Mouse (Mus musculus) embryonic facial prominence, embryonic 14.5 days (tissue): ENCODE measurements around the gene Rprm. TPM values are rescaled to one million over a fixed set of nuclear protein-coding genes. Genes with fewer than 3 reads are reported as not detected.

Experiments used
- ATAC-seq: fragments of 200-750 bp; cut with Nextera tagmentation; 2 replicates; pipeline ENCODE4 v1.8.0; 2017; ENCODE audit warnings: low read depth, moderate number of reproducible peaks, moderate TSS enrichment
- DNase-seq: peaks from one replicate; pipeline ENCODE4 v3.0.0-alpha.2; 2015; ENCODE audit warnings: low spot score
- H3K27ac ChIP-seq: fragments of 300-500 bp; sonication (generic); replicated peaks from 2 replicates; pipeline ENCODE4 v1.5.1; 2014; ENCODE audit warnings: low read depth, mild to moderate bottlenecking, low read length, moderate library complexity
- H3K27me3 ChIP-seq: fragments of 300-500 bp; sonication (generic); replicated peaks from 2 replicates; pipeline ENCODE4 v1.6.1; 2014; ENCODE audit warnings: low read length; ENCODE audit not compliant: control insufficient read depth, insufficient read depth
- H3K36me3 ChIP-seq: fragments of 300-500 bp; sonication (generic); 2 replicates; pipeline ENCODE4 v1.6.1; 2014; ENCODE audit warnings: low read length, mixed read lengths; ENCODE audit not compliant: control insufficient read depth, insufficient read depth
- H3K4me1 ChIP-seq: fragments of 300-500 bp; sonication (generic); 2 replicates; pipeline ENCODE4 v1.6.1; 2014; ENCODE audit warnings: antibody characterized with exemption, low read length; ENCODE audit not compliant: control insufficient read depth, insufficient read depth
- H3K4me2 ChIP-seq: fragments of 300-500 bp; sonication (generic); 2 replicates; pipeline ENCODE4 v1.6.1; 2014; ENCODE audit warnings: low read depth, mild to moderate bottlenecking, low read length, moderate library complexity, mixed read lengths
- H3K4me3 ChIP-seq: fragments of 300-500 bp; sonication (generic); 2 replicates; pipeline ENCODE4 v1.5.1; 2014; ENCODE audit warnings: low read depth, mild to moderate bottlenecking, low read length
- H3K9ac ChIP-seq: fragments of 300-500 bp; sonication (generic); 2 replicates; pipeline ENCODE4 v1.6.1; 2014; ENCODE audit warnings: low read depth, mild to moderate bottlenecking, low read length, moderate library complexity, mixed read lengths
- H3K9me3 ChIP-seq: fragments of 300-500 bp; sonication (generic); 2 replicates; pipeline ENCODE4 v1.6.1; 2016; ENCODE audit warnings: low read length; ENCODE audit not compliant: control insufficient read depth
- WGBS: fragments of 180-500 bp; shearing (Covaris S2); extraction: QIAGEN DNeasy Blood & Tissue Kit; methylation state at CpG from one replicate; pipeline ENCODE4 v1.1.7; 2014; 5-methylcytosine and 5-hydroxymethylcytosine counted together
- polyA plus RNA-seq: library from polyadenylated mRNA; unstranded; fragments of >200 nt; fragmentation: Nextera tagmentation; extraction: Ambion mirVana; gene quantifications from 2 replicates; pipeline ENCODE4 v1.2.1, GENCODE M21; 2014

The Rprm gene
- polyA plus RNA-seq, 1 experiment from 2014 or later: 13.5 TPM

DNA sequence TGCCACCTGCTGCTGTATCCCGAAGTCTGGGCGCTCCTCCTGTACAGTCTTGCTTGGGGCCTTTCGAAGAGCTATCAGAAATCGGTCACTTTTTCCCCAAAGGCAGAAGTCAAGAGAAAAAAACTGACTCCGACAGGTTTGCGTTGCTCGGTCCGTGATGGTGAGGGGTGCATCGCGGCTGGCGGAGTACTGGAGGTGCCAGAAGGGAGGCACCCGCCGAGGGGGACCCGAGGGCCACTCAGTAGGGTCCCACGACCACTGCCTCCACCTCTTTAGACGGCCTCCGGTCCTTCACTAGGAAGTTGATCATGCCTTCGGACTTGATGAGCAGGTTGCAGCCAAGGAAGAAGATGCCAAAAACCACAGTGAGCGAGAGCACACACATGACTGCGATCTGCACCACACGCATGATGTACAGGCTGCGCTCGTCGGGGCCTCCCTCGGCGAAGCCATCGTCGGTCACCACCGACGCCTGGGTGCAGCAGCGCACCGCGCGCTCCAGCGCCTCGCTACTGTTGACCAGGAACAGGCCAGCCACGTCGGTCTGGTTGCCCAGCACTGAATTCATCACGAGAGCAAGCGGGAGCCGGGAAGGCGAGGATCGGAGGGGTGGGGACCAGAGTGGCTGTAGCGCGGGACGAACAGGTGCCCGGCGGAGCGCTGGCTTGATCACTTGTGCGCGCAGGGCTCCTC is 469 bp downstream of the Rprm start:
- H3K9me3 ChIP-seq: no peaks in the 10 kb centered on the region
- no peaks in the 10 kb centered on the region for H3K36me3 ChIP-seq
- H3K27me3 ChIP-seq: peaks cover 35% of the 10 kb centered on the region
- WGBS: 3% methylated on average over 37 of the region's 51 CpGs
- peak overlapping the region; percentile 45 for H3K9ac ChIP-seq
- no peak for DNase-seq
- H3K4me2 ChIP-seq: peak overlapping the region; percentile 86
- ATAC-seq: peak; percentile 69
- no peak overlapping the region; the same call in 1 of the 2 replicates for H3K27ac ChIP-seq
- peak overlapping the region; percentile 52 for H3K4me3 ChIP-seq
- H3K4me1 ChIP-seq: no peaks in the 10 kb centered on the region

DNA sequence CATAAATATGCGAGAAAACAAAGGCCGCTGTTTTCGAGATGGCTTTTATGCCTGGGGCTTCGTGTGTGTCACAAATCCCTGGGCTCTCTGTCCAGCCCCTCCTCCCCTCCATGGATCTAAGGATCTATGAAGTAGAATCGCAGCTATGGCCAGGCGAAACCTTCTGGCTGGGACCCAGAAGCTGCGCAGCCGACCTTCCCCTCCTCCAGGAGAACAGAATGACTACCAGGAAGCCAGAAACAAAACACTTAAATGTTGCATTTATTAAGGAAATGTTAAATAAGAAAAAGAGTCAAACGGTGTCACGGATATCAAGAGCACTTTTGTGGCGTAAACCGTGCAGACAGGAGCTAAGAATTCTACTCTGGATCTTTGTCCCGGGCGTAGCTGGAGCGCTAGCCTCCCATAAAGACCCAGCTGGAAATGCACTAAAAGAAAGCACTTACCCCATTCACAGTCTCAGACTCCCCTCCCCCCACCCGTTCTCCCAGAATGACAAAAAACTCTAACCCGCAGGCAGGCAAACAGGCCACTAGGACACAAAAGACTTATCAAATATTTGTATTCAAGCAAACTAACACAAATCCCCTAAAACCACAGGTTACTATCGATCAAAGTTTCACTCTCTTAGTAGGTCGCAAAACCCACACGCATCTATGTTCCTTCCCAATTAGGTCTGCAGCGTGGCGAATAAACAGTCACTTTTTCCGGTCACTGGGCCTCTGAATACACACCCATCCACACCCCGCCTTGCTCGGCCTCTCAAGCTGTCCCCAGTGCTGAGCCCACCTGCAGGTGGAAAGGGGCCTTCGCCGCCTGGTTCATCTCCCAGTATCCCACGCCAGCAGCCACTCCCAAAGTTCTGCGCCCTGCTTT is 1.3 kb downstream of the Rprm start:
- Histone ChIP-seq H3K4me1 (no peaks in the 10 kb centered on the region), H3K36me3 (no peaks in the 10 kb centered on the region), H3K4me3 (peak overlapping the region; percentile 52), H3K4me2 (peak overlapping the region; percentile 86), H3K27me3 (peaks cover 35% of the 10 kb centered on the region), H3K27ac (no peak overlapping the region), H3K9me3 (no peaks in the 10 kb centered on the region), H3K9ac (peak overlapping the region; percentile 45)
- 2% methylated on average over 29 of the region's 29 CpGs for WGBS
- DNase-seq (peak; percentile 33), ATAC-seq (peak; percentile 35)

DNA sequence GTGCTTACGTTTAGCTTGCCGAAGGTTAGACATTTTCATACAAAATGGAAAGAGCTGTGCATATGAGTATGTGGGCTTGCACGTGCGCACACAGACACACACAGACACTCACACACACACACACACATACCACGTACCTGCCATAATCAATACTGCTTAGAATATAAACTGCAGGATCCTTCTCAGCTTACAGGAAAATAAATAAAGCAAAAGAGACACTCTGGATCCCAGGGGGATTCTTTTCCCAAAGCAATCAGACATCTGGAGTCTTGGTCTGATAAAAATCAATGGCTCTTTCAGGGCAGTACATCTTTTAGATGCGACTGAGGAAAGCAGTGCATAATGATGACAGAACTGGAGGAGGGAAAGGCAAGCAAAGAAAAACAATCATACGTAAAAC is 6.4 kb downstream of the Rprm start:
- no peaks in the 10 kb centered on the region for H3K36me3 ChIP-seq
- H3K4me2 ChIP-seq: no peak overlapping the region
- peak; percentile 24 for DNase-seq
- peaks cover 18% of the 10 kb centered on the region for H3K27me3 ChIP-seq
- 53% methylated on average over 7 of the region's 7 CpGs for WGBS
- no peaks in the 10 kb centered on the region for H3K4me1 ChIP-seq
- no peaks in the 10 kb centered on the region for H3K9me3 ChIP-seq
- no peak overlapping the region for H3K27ac ChIP-seq
- no peak overlapping the region for H3K4me3 ChIP-seq
- ATAC-seq: 0 out of 2 replicates have a peak, but pooled peaks have one; percentile 56
- no peak overlapping the region for H3K9ac ChIP-seq

- no peak overlapping the region for H3K4me3 ChIP-seq
- H3K9ac ChIP-seq: no peak overlapping the region
- no peaks in the 10 kb centered on the region for H3K36me3 ChIP-seq
- H3K4me2 ChIP-seq: no peak overlapping the region
- H3K4me1 ChIP-seq: no peaks in the 10 kb centered on the region
- ATAC-seq (no peak), DNase-seq (no peak)
- H3K27ac ChIP-seq: no peak overlapping the region
- H3K9me3 ChIP-seq: no peaks in the 10 kb centered on the region
- WGBS: 54% methylated on average over 1 of the region's 1 CpGs
- H3K27me3 ChIP-seq: no peaks in the 10 kb centered on the region
Observed at GRCm38 (mm10) chr2:54071526-54071925, 13.8 kb downstream of the Rprm start.

DNA sequence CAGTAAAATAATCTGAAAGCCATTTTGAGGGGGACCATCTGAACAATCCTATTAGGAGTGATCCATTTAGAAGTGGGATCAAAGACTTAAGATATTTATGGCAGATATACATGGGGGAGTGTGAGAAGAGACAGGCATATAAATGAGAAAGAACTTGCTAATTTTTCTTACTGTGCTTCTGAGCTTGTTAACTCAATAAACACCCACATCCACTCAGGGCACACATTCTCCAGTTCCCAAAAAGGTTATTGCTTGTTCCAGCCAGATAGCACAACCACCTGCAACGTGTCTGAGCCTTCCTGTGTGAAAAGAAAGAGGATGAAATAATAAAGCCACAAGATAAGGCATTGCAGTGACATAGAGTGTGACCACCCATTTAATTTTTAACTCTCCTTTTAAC is 22.9 kb downstream of the Rprm start:
- H3K9ac ChIP-seq: no peak overlapping the region
- no peaks in the 10 kb centered on the region for H3K36me3 ChIP-seq
- H3K27me3 ChIP-seq: no peaks in the 10 kb centered on the region
- no peak overlapping the region for H3K4me2 ChIP-seq
- ATAC-seq: no peak
- no peak overlapping the region for H3K27ac ChIP-seq
- H3K4me3 ChIP-seq: no peak overlapping the region
- DNase-seq: no peak
- H3K9me3 ChIP-seq: no peaks in the 10 kb centered on the region
- H3K4me1 ChIP-seq: no peaks in the 10 kb centered on the region
- WGBS: 40% methylated on average over 1 of the region's 1 CpGs

DNA sequence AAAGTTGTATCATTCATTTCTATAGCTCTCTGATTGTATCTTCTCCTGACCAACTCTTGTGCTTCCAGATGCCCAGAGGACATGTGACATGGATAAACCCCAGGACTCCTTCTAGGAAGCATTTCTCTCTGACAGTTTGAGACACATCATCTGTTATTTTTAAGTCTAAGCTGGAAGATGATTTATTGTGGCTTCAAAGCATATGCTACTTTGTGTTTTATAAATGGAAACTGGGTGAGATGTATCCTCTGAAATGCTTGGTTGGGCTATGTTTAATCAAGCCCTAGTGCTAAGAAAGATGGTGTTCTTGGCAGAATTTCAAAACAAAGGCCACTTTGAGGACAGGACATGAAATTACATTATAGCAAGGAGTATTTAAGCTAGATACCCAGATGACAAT is 24.3 kb downstream of the Rprm start:
- Histone ChIP-seq H3K9ac (no peak overlapping the region), H3K36me3 (no peaks in the 10 kb centered on the region), H3K27me3 (no peaks in the 10 kb centered on the region), H3K4me2 (no peak overlapping the region), H3K27ac (no peak overlapping the region), H3K4me3 (no peak overlapping the region), H3K9me3 (no peaks in the 10 kb centered on the region), H3K4me1 (no peaks in the 10 kb centered on the region)
- no peak for ATAC-seq
- DNase-seq: no peak
